Mouse (Mus musculus): ENCODE data around the gene Yju2. TPM values are rescaled to one million over a fixed set of nuclear protein-coding genes. Genes with fewer than 3 reads are reported as not detected.

Gene Yju2
- 10 to 100 TPM; 29.4 to 44.6 TPM for polyA plus RNA-seq (2017; shearing (Covaris generic))

GRCm38 (mm10) chr17:55958918-55959728 is at the start of gene Yju2:
TSS of gene Yju2 (plus strand) at chr17:55959099.

GRCm38 (mm10) chr17:55949400-55949799 is 9.5 kb upstream of the Yju2 start, which contains the start of gene Zfp119b:
TSS of gene Zfp119b (minus strand) at chr17:55949500.

GRCm38 (mm10) chr17:55952447-55953027 is 6.4 kb upstream of the Yju2 start, which contains the start of gene Ebi3:
TSS of gene Ebi3 (plus strand) at chr17:55952640.

GRCm38 (mm10) chr17:55969966-55970891 is 11.3 kb downstream of the Yju2 start, which contains the start of gene Shd:
TSS of gene Shd (plus strand) at chr17:55970467.

GRCm38 (mm10) chr17:55986030-55986961 is 27.4 kb downstream of the Yju2 start, which contains the start of gene Fsd1:
TSS of gene Fsd1 (plus strand) at chr17:55986509.

GRCm38 (mm10) chr17:56005415-56006061 is 46.6 kb downstream of the Yju2 start, which contains the start of the genes Stap2 and Mpnd:
TSS of gene Stap2 (minus strand) at chr17:56005584.
TSS of gene Mpnd (plus strand) at chr17:56005711.

Other genes with a start within 250 kb of the Yju2 start
- gene Pot1b, start 246.5 kb upstream of the Yju2 start, polyA plus RNA-seq (2017; shearing (Covaris generic)) = 10 to 100 TPM; 13.2 to 18.8 TPM
- gene Adgre4, start 209.1 kb upstream of the Yju2 start, polyA plus RNA-seq (2017; shearing (Covaris generic)) = under 1 TPM; 0.25 to 0.49 TPM
- 10 to 100 TPM in 1 of 2 experiments, 1 to 10 TPM in 1; 9.5 to 17.1 TPM for gene Zfp119a, start 80.2 kb upstream of the Yju2 start, polyA plus RNA-seq (2017; shearing (Covaris generic))
- 10 to 100 TPM; 20.8 to 24.1 TPM for gene Zfp959, start 67.0 kb upstream of the Yju2 start, polyA plus RNA-seq (2017; shearing (Covaris generic))
- gene Zfp119b, start 9.6 kb upstream of the Yju2 start, polyA plus RNA-seq (2017; shearing (Covaris generic)) = 10 to 100 TPM in 1 of 2 experiments, 1 to 10 TPM in 1; 9.2 to 13.1 TPM
- gene Ebi3, start 6.5 kb upstream of the Yju2 start, polyA plus RNA-seq (2017; shearing (Covaris generic)) = 10 to 100 TPM; 43.1 to 73.4 TPM
- gene Shd, start 11.4 kb downstream of the Yju2 start, polyA plus RNA-seq (2017; shearing (Covaris generic)) = under 1 TPM; 0.17 to 0.95 TPM
- gene Fsd1, start 27.4 kb downstream of the Yju2 start, polyA plus RNA-seq (2017; shearing (Covaris generic)) = under 1 TPM in 1 of 2 experiments, not detected in 1; 0.93 TPM
- gene Stap2, start 46.5 kb downstream of the Yju2 start, polyA plus RNA-seq (2017; shearing (Covaris generic)) = under 1 TPM; 0.31 to 0.97 TPM
- gene Mpnd, start 46.6 kb downstream of the Yju2 start, polyA plus RNA-seq (2017; shearing (Covaris generic)) = 100 to 1,000 TPM; 106 to 109 TPM
- 100 to 1,000 TPM; 159 to 164 TPM for gene Sh3gl1, start 77.5 kb downstream of the Yju2 start, polyA plus RNA-seq (2017; shearing (Covaris generic))
- 10 to 100 TPM in 1 of 2 experiments, 1 to 10 TPM in 1; 4.0 to 11.4 TPM for gene Chaf1a, start 81.3 kb downstream of the Yju2 start, polyA plus RNA-seq (2017; shearing (Covaris generic))
- 10 to 100 TPM; 76.4 TPM for gene Ubxn6, start 115.9 kb downstream of the Yju2 start, polyA plus RNA-seq (2017; shearing (Covaris generic))
- 100 to 1,000 TPM in 1 of 2 experiments, 10 to 100 TPM in 1; 97.9 to 101 TPM for gene Hdgfl2, start 120.5 kb downstream of the Yju2 start, polyA plus RNA-seq (2017; shearing (Covaris generic))
- gene Plin4, start 150.7 kb downstream of the Yju2 start, polyA plus RNA-seq (2017; shearing (Covaris generic)) = not detected
- not detected for gene Plin5, start 158.5 kb downstream of the Yju2 start, polyA plus RNA-seq (2017; shearing (Covaris generic))
- gene Lrg1, start 162.9 kb downstream of the Yju2 start, polyA plus RNA-seq (2017; shearing (Covaris generic)) = under 1 TPM in 1 of 2 experiments, not detected in 1; 0.74 TPM
- under 1 TPM; 0.12 to 0.44 TPM for gene Sema6b, start 181.2 kb downstream of the Yju2 start, polyA plus RNA-seq (2017; shearing (Covaris generic))
- gene Tnfaip8l1, start 203.4 kb downstream of the Yju2 start, polyA plus RNA-seq (2017; shearing (Covaris generic)) = 10 to 100 TPM; 32.7 to 39.4 TPM
- gene Mydgf, start 224.8 kb downstream of the Yju2 start, polyA plus RNA-seq (2017; shearing (Covaris generic)) = 10 to 100 TPM; 57.9 to 59.9 TPM

Data from activated CD4-positive, CD25-positive, alpha-beta regulatory T cell (primary cell).